Mouse (Mus musculus) monocyte, adult 2 months (primary cell): ENCODE measurements around the gene Dhrs13.
A peak's percentile ranks its signal among the peaks of the same experiment; 100 is the strongest.

Source experiments
- DNase-seq, 2 experiments: peaks; one replicate each; pipeline ENCODE4 v3.0.0; 2022; ENCODE audit warnings: low spot score in 2 of 2, low read depth in 1 of 2

Dhrs13 gene

GRCm38 (mm10) chr11:78031947-78032808 is at the start of gene Dhrs13:
Gene Dhrs13 (plus strand): TSS chr11:78032280.
- peak; percentile 64 to 70 for DNase-seq

- DNase-seq: peak; percentile 99
Observed at GRCm38 (mm10) chr11:77982441-77982905, 49.6 kb upstream of the Dhrs13 start, which contains the start of gene Phf12. Gene Phf12 (plus strand): TSS chr11:77982754.

GRCm38 (mm10) chr11:77983191-77983936 is 48.7 kb upstream of the Dhrs13 start:
- DNase-seq: peak in 1 of 2 experiments; percentile 44

- DNase-seq: peak in 1 of 2 experiments; percentile 25
Observed at GRCm38 (mm10) chr11:77983937-77984835, 47.9 kb upstream of the Dhrs13 start.

GRCm38 (mm10) chr11:77984836-77985231 is 47.2 kb upstream of the Dhrs13 start:
- no peak for DNase-seq

- DNase-seq: no peak
Observed at GRCm38 (mm10) chr11:77985541-77986065, 46.5 kb upstream of the Dhrs13 start.

GRCm38 (mm10) chr11:77989071-77989690 is 42.9 kb upstream of the Dhrs13 start:
- DNase-seq: no peak

GRCm38 (mm10) chr11:77995556-77995955 is 36.5 kb upstream of the Dhrs13 start:
- no peak for DNase-seq

GRCm38 (mm10) chr11:78006446-78006845 is 25.6 kb upstream of the Dhrs13 start:
- no peak for DNase-seq

- peak; percentile 21 to 34 for DNase-seq
Observed at GRCm38 (mm10) chr11:78019676-78020075, 12.4 kb upstream of the Dhrs13 start.

- DNase-seq: no peak
Observed at GRCm38 (mm10) chr11:78023607-78024006, 8.5 kb upstream of the Dhrs13 start.

- no peak for DNase-seq
Observed at GRCm38 (mm10) chr11:78029240-78029639, 2.8 kb upstream of the Dhrs13 start.

- DNase-seq: no peak
Observed at GRCm38 (mm10) chr11:78030600-78030999, 1.5 kb upstream of the Dhrs13 start.

- DNase-seq: no peak
Observed at GRCm38 (mm10) chr11:78031389-78031788, 691 bp upstream of the Dhrs13 start.

- no peak for DNase-seq
Observed at GRCm38 (mm10) chr11:78032809-78033195, 722 bp downstream of the Dhrs13 start.

GRCm38 (mm10) chr11:78033931-78034617 is 2.0 kb downstream of the Dhrs13 start:
- DNase-seq: no peak

- no peak for DNase-seq
Observed at GRCm38 (mm10) chr11:78036791-78037190, 4.7 kb downstream of the Dhrs13 start.

- no peak for DNase-seq
Observed at GRCm38 (mm10) chr11:78037831-78038752, 6.0 kb downstream of the Dhrs13 start, which contains the start of gene Flot2. Gene Flot2 (plus strand): TSS chr11:78037931.
